Mouse (Mus musculus) stomach, embryonic 16.5 days (tissue): ENCODE measurements around the gene Btbd19. TPM values are rescaled to one million over a fixed set of nuclear protein-coding genes. Genes with fewer than 3 reads are reported as not detected.

Source experiments
- ATAC-seq: fragments of 200-750 bp; cut with Nextera tagmentation; 2 replicates; pipeline ENCODE4 v1.8.0; 2017; ENCODE audit warnings: moderate number of reproducible peaks, moderate TSS enrichment; ENCODE audit not compliant: insufficient read depth, low FRiP score
- H3K27ac ChIP-seq: fragments of 300-500 bp; sonication (generic); 2 replicates; pipeline ENCODE4 v1.5.1; 2014; ENCODE audit warnings: low read length
- H3K27me3 ChIP-seq: fragments of 300-500 bp; sonication (generic); 2 replicates; pipeline ENCODE4 v1.6.1; 2014; ENCODE audit warnings: low read length, control low read depth, mixed read lengths; ENCODE audit not compliant: control insufficient read depth, insufficient read depth
- H3K36me3 ChIP-seq: fragments of 300-500 bp; sonication (generic); 2 replicates; pipeline ENCODE4 v1.6.1; 2014; ENCODE audit warnings: low read length; ENCODE audit not compliant: control insufficient read depth, insufficient read depth
- H3K4me1 ChIP-seq: fragments of 300-500 bp; sonication (generic); 2 replicates; pipeline ENCODE4 v1.6.1; 2014; ENCODE audit warnings: low read length, control low read depth, mixed read lengths; ENCODE audit not compliant: control insufficient read depth, insufficient read depth
- H3K4me2 ChIP-seq: fragments of 300-500 bp; sonication (generic); 2 replicates; pipeline ENCODE4 v1.6.1; 2014; ENCODE audit warnings: low read depth, low read length, mixed read lengths
- H3K4me3 ChIP-seq: fragments of 300-500 bp; sonication (generic); replicated peaks from 2 replicates; pipeline ENCODE4 v1.5.1; 2014; ENCODE audit warnings: mild to moderate bottlenecking, low read length
- H3K9ac ChIP-seq: fragments of 300-500 bp; sonication (generic); 2 replicates; pipeline ENCODE4 v1.6.1; 2014; ENCODE audit warnings: low read length
- H3K9me3 ChIP-seq: fragments of 300-500 bp; sonication (generic); replicated peaks from 2 replicates; pipeline ENCODE4 v1.6.1; 2016; ENCODE audit warnings: low read length, control low read depth; ENCODE audit not compliant: control insufficient read depth
- WGBS: fragments of 180-500 bp; shearing (Covaris S2); extraction: QIAGEN DNeasy Blood & Tissue Kit; methylation state at CpG from one replicate; pipeline ENCODE4 v1.1.7; 2014; 5-methylcytosine and 5-hydroxymethylcytosine counted together
- polyA plus RNA-seq: library from polyadenylated mRNA; unstranded; fragments of >200 nt; fragmentation: Nextera tagmentation; extraction: Ambion mirVana; gene quantifications from 2 replicates; pipeline ENCODE4 v1.2.1, GENCODE M21; 2015

The Btbd19 gene
- polyA plus RNA-seq, 1 experiment from 2014 or later = 6.6 TPM

DNA sequence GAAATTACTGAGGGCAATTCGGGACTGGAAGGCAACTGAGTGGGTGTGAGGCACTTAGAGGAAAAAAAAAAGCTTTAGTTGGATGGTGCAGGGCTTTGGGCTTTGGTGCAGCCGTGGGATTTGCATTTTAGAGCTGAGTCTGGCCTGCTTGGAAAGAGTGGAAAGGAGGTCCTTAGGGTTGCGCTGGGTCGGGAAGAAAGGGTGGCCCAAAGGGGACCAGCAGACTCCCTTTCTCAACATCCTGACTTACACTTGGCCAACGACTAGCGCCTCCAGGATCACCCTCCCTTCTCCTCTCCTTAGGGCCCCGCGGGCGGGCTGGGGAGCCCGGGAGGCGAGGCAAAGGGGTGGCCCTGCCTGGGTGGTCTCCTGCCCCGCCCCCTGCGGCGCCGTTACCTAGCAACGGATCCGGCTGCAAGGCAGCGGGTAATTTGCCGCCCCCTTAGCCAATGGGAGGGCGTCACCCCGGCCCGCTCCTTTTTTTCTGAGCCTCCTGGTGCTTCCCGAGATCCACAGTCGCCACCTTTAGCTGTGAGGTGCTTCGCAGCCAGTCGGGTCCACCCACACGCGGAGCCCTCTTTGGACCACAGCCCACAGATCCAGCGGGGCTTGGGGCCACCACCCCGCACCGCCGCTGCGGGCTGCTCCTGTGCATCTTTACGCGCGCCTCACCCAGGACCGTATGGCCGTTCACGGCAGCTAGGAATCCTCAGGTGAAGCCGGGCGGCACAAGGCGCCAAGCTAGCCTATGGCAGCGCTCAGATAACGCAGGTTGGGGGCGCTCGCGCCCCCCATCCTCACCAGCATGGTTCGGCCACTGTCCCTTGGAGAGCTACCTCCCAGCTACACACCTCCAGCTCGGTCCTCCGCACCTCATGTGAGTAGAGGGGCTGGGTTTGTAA is 29.7 kb downstream of the Btbd19 start, which contains the start of gene Ptch2:
Ptch2 (plus strand) TSS at position 525 of the 902 bp plus-strand sequence.
- Histone ChIP-seq H3K4me2 (peak within 1 kb of the TSS; percentile 67), H3K27ac (peak within 1 kb of the TSS; percentile 80), H3K27me3 (no peaks in the 10 kb centered on the region), H3K36me3 (no peaks in the 10 kb centered on the region), H3K4me1 (peaks cover 12% of the 10 kb centered on the region; the same call in 1 of the 2 replicates), H3K9ac (peak within 1 kb of the TSS; percentile 74), H3K4me3 (peak within 1 kb of the TSS; percentile 61), H3K9me3 (no peaks in the 10 kb centered on the region)
- under 1% methylated on average over 46 of the region's 50 CpGs for WGBS
- ATAC-seq = peak; percentile 85

DNA sequence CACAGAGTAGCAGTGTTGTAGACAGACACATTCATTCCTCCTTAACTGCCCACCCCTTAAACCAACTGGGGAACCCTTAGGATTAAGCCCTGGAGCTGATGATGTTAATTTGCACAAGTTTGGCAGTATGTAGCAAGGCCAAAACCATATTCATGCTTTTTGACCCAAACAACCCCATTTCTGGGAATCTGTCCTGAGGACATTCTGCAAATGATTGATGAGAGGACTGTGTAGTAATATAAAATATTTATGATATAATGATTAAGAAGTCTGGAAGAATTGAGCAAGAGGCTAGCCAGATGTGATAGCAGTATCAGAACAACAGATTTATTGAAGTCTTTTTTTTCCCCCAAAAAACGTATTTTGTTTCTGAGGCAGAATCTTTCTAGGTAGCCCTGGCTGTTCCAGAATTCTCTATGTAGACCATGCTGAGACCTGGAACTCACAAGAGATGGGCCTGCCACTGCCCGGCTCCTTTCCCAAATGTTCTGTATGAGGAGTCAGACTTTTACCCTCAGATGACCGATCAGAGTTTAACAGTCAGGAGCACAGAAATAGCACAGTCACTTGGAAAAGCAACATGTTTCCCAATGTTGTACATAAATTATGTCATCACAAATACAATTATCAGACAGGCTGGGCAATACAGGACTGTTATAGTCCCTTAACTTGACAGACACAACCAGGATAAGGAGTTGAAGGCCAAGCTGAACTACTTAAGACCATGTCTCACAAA is 30.7 kb downstream of the Btbd19 start:
- Histone ChIP-seq H3K36me3 (no peaks in the 10 kb centered on the region), H3K9ac (no peak overlapping the region), H3K27me3 (no peaks in the 10 kb centered on the region), H3K9me3 (no peaks in the 10 kb centered on the region), H3K27ac (peak overlapping the region; percentile 80), H3K4me1 (peaks cover 14% of the 10 kb centered on the region; the same call in 1 of the 2 replicates), H3K4me3 (no peak overlapping the region), H3K4me2 (no peak overlapping the region)
- no peak for ATAC-seq
- WGBS = 64% methylated on average over 3 of the region's 3 CpGs

DNA sequence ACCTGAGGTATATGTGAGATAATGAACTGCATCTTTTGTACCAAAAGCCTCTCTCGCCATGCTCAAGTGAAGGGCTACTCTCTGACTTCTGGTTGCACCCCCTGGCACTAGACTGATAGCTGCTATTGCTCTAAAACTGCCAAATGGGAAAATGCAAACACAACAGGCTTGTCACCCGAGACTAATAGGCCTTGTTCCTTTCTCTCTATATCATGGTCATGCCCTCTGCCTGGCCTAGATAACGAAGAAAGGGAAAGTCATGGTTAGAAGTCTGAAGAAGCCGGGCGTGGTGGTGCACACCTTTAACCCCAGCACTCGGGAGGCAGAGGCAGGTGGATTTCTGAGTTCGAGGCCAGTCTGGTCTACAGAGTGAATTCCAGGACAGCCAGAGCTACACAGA is 34.9 kb downstream of the Btbd19 start:
- Histone ChIP-seq H3K27ac (no peak overlapping the region), H3K9ac (peak overlapping the region; percentile 17; the same call in 1 of the 2 replicates), H3K4me2 (no peak overlapping the region), H3K27me3 (no peaks in the 10 kb centered on the region), H3K4me3 (no peak overlapping the region), H3K9me3 (no peaks in the 10 kb centered on the region), H3K4me1 (0 out of 2 replicates have a peak, but pooled peaks cover 10% of the 10 kb centered on the region), H3K36me3 (no peaks in the 10 kb centered on the region)
- 64% methylated on average over 7 of the region's 7 CpGs for WGBS
- ATAC-seq = no peak

DNA sequence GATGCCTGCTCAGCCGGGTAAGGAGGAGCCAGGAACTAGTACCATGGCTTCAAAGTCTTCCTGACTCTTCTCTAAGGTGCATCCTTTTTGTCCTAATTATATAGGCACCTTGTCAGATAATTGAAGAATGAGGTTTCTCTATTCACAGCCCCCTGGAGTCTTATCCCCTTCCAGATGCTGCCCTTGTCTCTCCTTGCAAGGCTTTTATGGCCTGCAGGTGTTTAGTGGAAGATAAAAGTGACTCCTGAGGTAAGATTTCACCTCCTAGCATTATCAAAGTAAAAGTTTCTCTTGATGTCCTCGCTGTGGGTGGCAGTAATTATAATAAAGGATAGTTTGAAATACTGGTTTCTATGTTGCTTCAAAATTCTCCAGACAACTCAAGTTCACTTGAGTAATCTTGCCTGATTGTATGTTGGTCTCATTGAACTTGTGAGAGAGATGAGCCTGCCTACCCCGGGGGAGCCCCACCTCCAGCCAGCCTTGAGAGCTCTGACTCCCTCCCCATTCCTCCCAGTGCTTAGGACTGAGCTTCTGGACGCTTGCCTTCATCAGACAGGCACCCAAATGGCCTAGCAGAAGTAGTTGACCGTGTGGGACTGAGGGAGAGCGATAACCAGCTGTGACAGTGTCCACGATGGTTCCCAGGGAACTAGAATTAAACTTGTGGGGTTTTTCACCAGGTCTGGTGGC is 37.4 kb downstream of the Btbd19 start:
- no peaks in the 10 kb centered on the region for H3K36me3 ChIP-seq
- no peaks in the 10 kb centered on the region for H3K27me3 ChIP-seq
- 0 out of 2 replicates have a peak, but pooled peaks cover 5% of the 10 kb centered on the region for H3K4me1 ChIP-seq
- no peak overlapping the region for H3K9ac ChIP-seq
- ATAC-seq = no peak
- 76% methylated on average over 7 of the region's 7 CpGs for WGBS
- no peak overlapping the region for H3K27ac ChIP-seq
- no peaks in the 10 kb centered on the region for H3K9me3 ChIP-seq
- H3K4me3 ChIP-seq = no peak overlapping the region
- no peak overlapping the region for H3K4me2 ChIP-seq

DNA sequence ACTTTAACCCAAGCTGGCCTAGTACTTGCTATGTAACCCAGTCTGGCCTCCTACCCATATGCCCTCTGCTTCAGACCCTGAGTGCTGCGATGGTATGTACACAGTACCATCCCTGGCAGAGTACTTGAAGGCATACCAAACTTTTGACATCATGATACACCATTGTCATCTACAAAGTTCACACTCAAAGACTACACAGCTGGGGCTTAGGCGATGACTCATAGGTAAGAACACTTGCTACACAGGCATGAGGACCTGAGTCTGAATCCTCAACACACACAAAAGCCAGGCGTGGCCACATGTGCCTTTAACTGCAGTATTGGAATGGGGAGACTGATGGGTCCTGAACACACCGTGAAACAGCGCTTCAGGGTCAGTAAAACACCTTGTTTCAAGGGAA is 54.3 kb downstream of the Btbd19 start:
- no peak overlapping the region for H3K9ac ChIP-seq
- no peaks in the 10 kb centered on the region for H3K9me3 ChIP-seq
- H3K4me3 ChIP-seq = no peak overlapping the region
- H3K27me3 ChIP-seq = no peaks in the 10 kb centered on the region
- H3K4me2 ChIP-seq = no peak overlapping the region
- WGBS = 87% methylated on average over 5 of the region's 5 CpGs
- H3K4me1 ChIP-seq = no peaks in the 10 kb centered on the region
- ATAC-seq = peak; percentile 58; the same call in 1 of the 2 replicates
- peaks cover 9% of the 10 kb centered on the region; the same call in 1 of the 2 replicates for H3K36me3 ChIP-seq
- 0 out of 2 replicates have a peak overlapping the region, but pooled peaks have one; percentile 8 for H3K27ac ChIP-seq

DNA sequence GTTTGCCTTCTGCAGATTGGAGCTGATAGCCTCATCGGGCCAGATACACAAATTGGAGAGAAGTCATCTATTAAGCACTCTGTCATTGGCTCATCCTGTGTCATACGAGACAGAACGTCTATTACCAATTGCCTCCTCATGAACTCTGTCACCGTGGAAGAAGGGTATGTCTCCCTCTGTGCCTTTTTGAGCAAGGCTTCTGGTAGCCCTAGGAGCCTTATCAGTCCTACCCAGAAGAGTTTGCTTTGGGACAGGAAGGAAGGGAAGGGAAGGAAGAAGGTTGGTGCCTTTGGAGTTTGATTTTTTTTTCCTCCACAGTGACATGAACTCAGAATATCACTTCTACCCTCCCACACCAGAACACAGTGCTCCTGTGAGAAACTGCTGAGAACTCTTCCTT is 54.9 kb downstream of the Btbd19 start:
- peaks cover 11% of the 10 kb centered on the region; the same call in 1 of the 2 replicates for H3K36me3 ChIP-seq
- no peak for ATAC-seq
- no peak overlapping the region for H3K9ac ChIP-seq
- no peaks in the 10 kb centered on the region for H3K4me1 ChIP-seq
- no peak overlapping the region for H3K4me3 ChIP-seq
- no peaks in the 10 kb centered on the region for H3K27me3 ChIP-seq
- no peak overlapping the region for H3K27ac ChIP-seq
- WGBS = 76% methylated on average over 4 of the region's 4 CpGs
- H3K9me3 ChIP-seq = no peaks in the 10 kb centered on the region
- no peak overlapping the region for H3K4me2 ChIP-seq

DNA sequence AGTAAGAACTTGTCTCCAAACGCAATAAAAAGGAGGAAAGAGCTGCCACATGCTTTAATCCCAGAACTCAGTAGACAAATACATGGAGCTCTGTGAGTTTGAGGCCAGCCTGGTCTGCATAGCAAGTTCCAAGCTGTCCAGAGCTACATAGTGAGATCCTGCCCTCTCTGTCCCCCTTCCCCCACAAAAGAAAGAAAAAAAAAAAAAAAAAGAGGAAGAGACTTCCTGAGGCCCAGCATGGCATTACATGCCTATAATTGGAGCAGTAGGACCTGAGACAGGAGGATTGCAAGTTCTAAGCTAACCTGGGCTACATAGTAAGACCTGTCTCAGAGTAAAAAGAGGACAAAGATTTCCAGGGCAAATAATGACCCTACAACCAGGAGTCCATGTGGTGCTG is 55.9 kb downstream of the Btbd19 start:
- Histone ChIP-seq H3K36me3 (peaks cover 13% of the 10 kb centered on the region; the same call in 1 of the 2 replicates), H3K4me1 (no peaks in the 10 kb centered on the region), H3K4me2 (no peak overlapping the region), H3K27me3 (no peaks in the 10 kb centered on the region), H3K4me3 (no peak overlapping the region), H3K9ac (no peak overlapping the region), H3K27ac (no peak overlapping the region), H3K9me3 (no peaks in the 10 kb centered on the region)
- no peak for ATAC-seq
- 96% methylated on average over 1 of the region's 1 CpGs for WGBS
